Mouse (Mus musculus): ENCODE data around the gene Tff2.
A peak's percentile ranks its signal among the peaks of the same experiment; 100 is the strongest.

GRCm38 (mm10) chr17:31119429-31119828 is 24.7 kb downstream of the Tff2 start:
- TF ChIP-seq CTCF (IDR thresholded peaks at IDR 0.05; ENCODE audit: control insufficient read depth, insufficient read depth, insufficient replicate concordance, low read depth, low read length), result peak; percentile 87; the same call in 1 of the 2 replicates
- no peak for TF ChIP-seq POLR2A (IDR thresholded peaks at IDR 0.05; ENCODE audit: control insufficient read depth, low read depth, low read length)

All from testis, adult 2 months (tissue).